Mouse (Mus musculus) bone marrow macrophage, adult 2 months (primary cell): Measurements from ENCODE around the gene St3gal3.

Source experiments
- CTCF ChIP-seq: IDR thresholded peaks from 2 replicates; pipeline ENCODE4 v1.5.1; 2012; ENCODE audit warnings: low read depth, mild to moderate bottlenecking, low read length, moderate library complexity
- POLR2A ChIP-seq: IDR thresholded peaks from 2 replicates; pipeline ENCODE4 v1.6.1; 2012; ENCODE audit warnings: mild to moderate bottlenecking, low read depth, low read length, borderline replicate concordance

GRCm38 (mm10) chr4:117890031-117890430, 244.7 kb downstream of the St3gal3 start:
- TF ChIP-seq CTCF (no peak), POLR2A (no peak)
